Mouse (Mus musculus) frontal cortex, postnatal 10 days (tissue): Measurements from ENCODE around the gene Tex13c3.
"Not testable (repeated sequence)": the region's sequence is repeated elsewhere in the genome, so short reads cannot be mapped to it uniquely, and the experiment has no call there.

ENCODE experiments used
- DNase-seq, 2 experiments: peaks; one replicate each; pipeline ENCODE4 v3.0.0; 2022; ENCODE audit warnings: low spot score in 2 of 2, mixed read lengths in 1 of 2

The Tex13c3 gene

DNA sequence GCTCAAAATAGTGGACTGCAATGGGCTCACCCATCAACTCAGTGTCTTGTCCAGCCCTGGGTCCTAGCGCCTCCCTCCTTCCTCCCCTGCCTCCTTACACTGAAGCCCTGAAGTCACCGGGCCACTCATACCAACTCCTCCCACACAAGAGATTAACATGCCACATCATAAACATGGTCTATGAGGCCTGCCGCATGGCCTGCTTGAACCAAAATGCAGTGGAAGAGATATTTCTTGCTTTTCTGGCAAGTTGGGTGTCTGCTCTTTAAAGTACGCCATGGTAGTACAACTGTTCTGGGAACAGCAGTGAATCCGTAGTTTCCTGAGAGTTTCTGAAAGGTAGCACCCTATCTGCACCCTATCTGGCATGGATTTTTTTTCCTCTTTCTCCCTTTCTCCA lies at the start of gene Tex13c3:
TSS of gene Tex13c3 (minus strand) at position 101 of the 400 bp plus-strand sequence.
- not testable (repeated sequence) for DNase-seq

DNA sequence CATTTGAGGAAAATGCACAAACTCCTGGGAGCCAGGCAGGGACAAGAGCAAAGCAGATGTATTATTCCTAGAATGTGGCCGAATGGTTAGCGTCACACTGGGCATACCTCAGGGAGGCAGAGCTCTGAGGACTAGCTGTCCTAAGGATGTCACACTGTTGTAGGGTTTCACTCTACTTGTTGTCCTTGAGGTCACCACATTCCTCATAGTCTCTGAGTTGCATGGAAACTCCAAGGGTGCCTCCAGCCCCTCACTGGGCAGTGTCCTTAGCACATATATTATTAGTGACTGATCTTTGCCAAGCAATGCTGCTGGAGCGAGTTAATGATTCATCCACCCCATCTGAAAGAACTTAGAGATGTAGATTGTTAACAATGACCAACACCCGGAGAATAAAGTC lies 8.6 kb upstream of the Tex13c3 start:
- DNase-seq: no peak
